Mouse (Mus musculus): ENCODE results near the gene Nsmf. TPM values are rescaled to one million over a fixed set of nuclear protein-coding genes. Genes with fewer than 3 reads are reported as not detected.

Gene Nsmf
- total and polyA plus RNA-seq, 3 experiments: 28.5 to 30.9 (median 29.5) TPM

- DNase-seq (ENCODE audit: low spot score): no peak
- TF ChIP-seq GATA1 (IDR thresholded peaks at IDR 0.05; ENCODE audit: borderline replicate concordance, low read length): no peak
- TF ChIP-seq GATA2 (IDR thresholded peaks at IDR 0.05; ENCODE audit: borderline replicate concordance, low read depth, low read length): no peak
- no peak for TF ChIP-seq POLR2AphosphoS5 (IDR thresholded peaks at IDR 0.05; ENCODE audit: insufficient replicate concordance, low read depth, low read length)
- no peak for TF ChIP-seq TAL1 (conservative IDR thresholded peaks at IDR 0.05; ENCODE audit: low read depth, low read length)
- TF ChIP-seq CTCF (IDR thresholded peaks at IDR 0.05; ENCODE audit: low read depth, low read length): no peak
- H3K27me3 ChIP-seq (ENCODE audit: insufficient read depth, low read length): peaks cover 85% of the 10 kb centered on the region
- 0 out of 2 replicates have a peak, but pooled peaks cover 3% of the 10 kb centered on the region for H3K4me1 ChIP-seq (ENCODE audit: insufficient read depth, low read depth, low read length)
- H3K36me3 ChIP-seq (replicated peaks): no peaks in the 10 kb centered on the region
- H3K4me3 ChIP-seq (ENCODE audit: low read depth, low read length): no peak overlapping the region
- H3K9me3 ChIP-seq (replicated peaks): no peaks in the 10 kb centered on the region
- ATAC-seq (ENCODE audit: extremely low read depth, insufficient number of reproducible peaks, low FRiP score, poor library complexity, severe bottlenecking): no peak
Observed at GRCm38 (mm10) chr2:25087842-25088241, 33.7 kb downstream of the Nsmf start.

DNA sequence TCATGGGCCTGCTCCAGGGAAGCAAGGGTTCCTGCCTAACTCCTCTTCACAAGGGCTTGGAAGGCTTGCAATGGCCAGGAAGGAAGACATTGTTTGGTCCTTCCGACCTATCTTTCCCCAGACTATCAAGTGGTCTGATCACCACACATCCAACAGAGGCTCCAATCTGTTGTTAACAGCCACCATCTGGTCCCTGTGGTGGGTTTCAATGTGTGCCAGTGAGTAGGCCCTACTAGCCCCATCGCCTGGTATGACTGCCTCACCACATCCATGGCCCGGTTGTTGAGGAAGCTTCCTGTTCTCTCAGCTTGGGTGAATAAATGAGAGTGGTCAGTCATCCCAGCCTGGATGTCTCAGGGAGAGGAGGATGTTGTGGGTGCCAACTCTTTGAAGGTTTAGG, 34.5 kb downstream of the Nsmf start:
- no peaks in the 10 kb centered on the region for H3K36me3 ChIP-seq (replicated peaks)
- no peaks in the 10 kb centered on the region for H3K9me3 ChIP-seq (replicated peaks)
- no peak for ATAC-seq (ENCODE audit: extremely low read depth, insufficient number of reproducible peaks, low FRiP score, poor library complexity, severe bottlenecking)
- peaks cover 4% of the 10 kb centered on the region; the same call in 1 of the 2 replicates for H3K4me1 ChIP-seq (ENCODE audit: insufficient read depth, low read depth, low read length)
- DNase-seq (ENCODE audit: low spot score): no peak
- TF ChIP-seq GATA1 (IDR thresholded peaks at IDR 0.05; ENCODE audit: borderline replicate concordance, low read length) (no peak), TAL1 (conservative IDR thresholded peaks at IDR 0.05; ENCODE audit: low read depth, low read length) (no peak), CTCF (IDR thresholded peaks at IDR 0.05; ENCODE audit: low read depth, low read length) (no peak), GATA2 (IDR thresholded peaks at IDR 0.05; ENCODE audit: borderline replicate concordance, low read depth, low read length) (no peak), POLR2AphosphoS5 (IDR thresholded peaks at IDR 0.05; ENCODE audit: insufficient replicate concordance, low read depth, low read length) (no peak)
- peaks cover 84% of the 10 kb centered on the region for H3K27me3 ChIP-seq (ENCODE audit: insufficient read depth, low read length)
- H3K4me3 ChIP-seq (ENCODE audit: low read depth, low read length): no peak overlapping the region

- Histone ChIP-seq H3K36me3 (replicated peaks) (no peaks in the 10 kb centered on the region), H3K27me3 (ENCODE audit: insufficient read depth, low read length) (peaks cover 58% of the 10 kb centered on the region), H3K4me1 (ENCODE audit: insufficient read depth, low read depth, low read length) (peaks cover 33% of the 10 kb centered on the region), H3K4me3 (ENCODE audit: low read depth, low read length) (no peak overlapping the region), H3K9me3 (replicated peaks) (no peaks in the 10 kb centered on the region)
- ATAC-seq (ENCODE audit: extremely low read depth, insufficient number of reproducible peaks, low FRiP score, poor library complexity, severe bottlenecking) (no peak), DNase-seq (ENCODE audit: low spot score) (no peak)
- TF ChIP-seq GATA2 (IDR thresholded peaks at IDR 0.05; ENCODE audit: borderline replicate concordance, low read depth, low read length): no peak
- no peak for TF ChIP-seq POLR2AphosphoS5 (IDR thresholded peaks at IDR 0.05; ENCODE audit: insufficient replicate concordance, low read depth, low read length)
- TF ChIP-seq TAL1 (conservative IDR thresholded peaks at IDR 0.05; ENCODE audit: low read depth, low read length): no peak
- no peak for TF ChIP-seq GATA1 (IDR thresholded peaks at IDR 0.05; ENCODE audit: borderline replicate concordance, low read length)
- no peak for TF ChIP-seq CTCF (IDR thresholded peaks at IDR 0.05; ENCODE audit: low read depth, low read length)
Observed at GRCm38 (mm10) chr2:25094785-25095108, 40.6 kb downstream of the Nsmf start.

- DNase-seq (ENCODE audit: low spot score): no peak
- H3K27me3 ChIP-seq (ENCODE audit: insufficient read depth, low read length): peaks cover 53% of the 10 kb centered on the region
- H3K4me3 ChIP-seq (ENCODE audit: low read depth, low read length): no peak within 1 kb of the TSS
- no peak for ATAC-seq (ENCODE audit: extremely low read depth, insufficient number of reproducible peaks, low FRiP score, poor library complexity, severe bottlenecking)
- TF ChIP-seq CTCF (IDR thresholded peaks at IDR 0.05; ENCODE audit: low read depth, low read length): no peak
- no peak for TF ChIP-seq TAL1 (conservative IDR thresholded peaks at IDR 0.05; ENCODE audit: low read depth, low read length)
- TF ChIP-seq GATA1 (IDR thresholded peaks at IDR 0.05; ENCODE audit: borderline replicate concordance, low read length): no peak
- H3K9me3 ChIP-seq (replicated peaks): no peaks in the 10 kb centered on the region
- H3K4me1 ChIP-seq (ENCODE audit: insufficient read depth, low read depth, low read length): peaks cover 38% of the 10 kb centered on the region
- H3K36me3 ChIP-seq (replicated peaks): no peaks in the 10 kb centered on the region
Observed at GRCm38 (mm10) chr2:25095109-25095850, 41.1 kb downstream of the Nsmf start, which contains the start of gene Noxa1. Gene Noxa1, minus strand, starts transcription at chr2:25095149.

GRCm38 (mm10) chr2:25098005-25098615, 44.0 kb downstream of the Nsmf start:
- H3K4me1 ChIP-seq (ENCODE audit: insufficient read depth, low read depth, low read length): peaks cover 44% of the 10 kb centered on the region
- H3K27me3 ChIP-seq (ENCODE audit: insufficient read depth, low read length): peaks cover 33% of the 10 kb centered on the region
- TF ChIP-seq TAL1 (conservative IDR thresholded peaks at IDR 0.05; ENCODE audit: low read depth, low read length) (no peak), GATA2 (IDR thresholded peaks at IDR 0.05; ENCODE audit: borderline replicate concordance, low read depth, low read length) (no peak), CTCF (IDR thresholded peaks at IDR 0.05; ENCODE audit: low read depth, low read length) (no peak), POLR2AphosphoS5 (IDR thresholded peaks at IDR 0.05; ENCODE audit: insufficient replicate concordance, low read depth, low read length) (no peak), GATA1 (IDR thresholded peaks at IDR 0.05; ENCODE audit: borderline replicate concordance, low read length) (no peak)
- no peak for DNase-seq (ENCODE audit: low spot score)
- H3K9me3 ChIP-seq (replicated peaks): no peaks in the 10 kb centered on the region
- H3K36me3 ChIP-seq (replicated peaks): no peaks in the 10 kb centered on the region
- no peak overlapping the region for H3K4me3 ChIP-seq (ENCODE audit: low read depth, low read length)
- peak; percentile 28; the same call in 1 of the 2 replicates for ATAC-seq (ENCODE audit: extremely low read depth, insufficient number of reproducible peaks, low FRiP score, poor library complexity, severe bottlenecking)

- ATAC-seq (ENCODE audit: extremely low read depth, insufficient number of reproducible peaks, low FRiP score, poor library complexity, severe bottlenecking) (no peak; the same call in 1 of the 2 replicates), DNase-seq (ENCODE audit: low spot score) (peak; percentile 36)
- H3K4me3 ChIP-seq (ENCODE audit: low read depth, low read length): no peak overlapping the region
- TF ChIP-seq TAL1 (conservative IDR thresholded peaks at IDR 0.05; ENCODE audit: low read depth, low read length): no peak
- no peaks in the 10 kb centered on the region for H3K36me3 ChIP-seq (replicated peaks)
- H3K9me3 ChIP-seq (replicated peaks): no peaks in the 10 kb centered on the region
- peaks cover 28% of the 10 kb centered on the region for H3K27me3 ChIP-seq (ENCODE audit: insufficient read depth, low read length)
- H3K4me1 ChIP-seq (ENCODE audit: insufficient read depth, low read depth, low read length): peaks cover 43% of the 10 kb centered on the region
Observed at GRCm38 (mm10) chr2:25098956-25099355, 44.8 kb downstream of the Nsmf start.
